Comparison of ENCODE assay signal across 21 mouse cellular contexts in genomic region chr2:137013151-137013550, GRCm38 (mm10).
DNase-seq lines count a peak whose midpoint lies in the region; ATAC-seq and TF ChIP-seq lines count a peak whose summit lies in the region.
"Had no signal": no experiment of that assay in that cellular context is flagged by ENCODE, and none has a peak within 500 bp of the region (broad histone marks: within the 10 kb centered on the region; RNA-seq: fewer than 3 reads in every experiment).

No protein-coding gene starts in this region.

- H3K4me2 ChIP-seq in kidney, embryonic 15.5 days, result no peak overlapping the region
- H3K4me2 ChIP-seq in liver, embryonic 16.5 days (ENCODE audit: low read depth, low read length), result no peak overlapping the region
- no peak overlapping the region for H3K4me2 ChIP-seq in liver, embryonic 11.5 days
- H3K4me2 ChIP-seq in intestine, embryonic 15.5 days (replicated peaks), result no peak overlapping the region
- H3K4me2 ChIP-seq in myocyte (ENCODE audit: low read depth), result no peak overlapping the region
- H3K4me2 ChIP-seq: embryonic facial prominence, embryonic 12.5 days; forebrain, embryonic 13.5 days; hindbrain, embryonic 14.5 days; limb, embryonic 13.5 days; midbrain, embryonic 12.5 days had no signal

- H3ac ChIP-seq in myocyte (ENCODE audit: control insufficient read depth, insufficient read length), result no peak overlapping the region

- DNase-seq in kidney, adult 11 months, result peak; percentile 12
- DNase-seq in liver, embryonic 11.5 days (ENCODE audit: low spot score), result no peak
- DNase-seq in hindbrain, embryonic 10.5 days (ENCODE audit: low spot score), result no peak
- DNase-seq: adrenal gland, postnatal 10 days; cerebellum, adult 2 months; cerebellum, postnatal 25 days; lung, postnatal 10 days; thymus, adult 2 months; thymus, postnatal 4 days had no signal

- no peaks in the 10 kb centered on the region for H3K79me2 ChIP-seq in myocyte (ENCODE audit: control insufficient read depth, insufficient read depth)

- no peaks in the 10 kb centered on the region for H3K36me3 ChIP-seq in kidney, embryonic 15.5 days
- H3K36me3 ChIP-seq in liver, embryonic 16.5 days (ENCODE audit: control insufficient read depth, insufficient read depth), result no peaks in the 10 kb centered on the region
- no peaks in the 10 kb centered on the region for H3K36me3 ChIP-seq in liver, embryonic 11.5 days (ENCODE audit: control insufficient read depth, insufficient read depth, low read length)
- H3K36me3 ChIP-seq in intestine, embryonic 15.5 days, result no peaks in the 10 kb centered on the region
- H3K36me3 ChIP-seq in myocyte (ENCODE audit: control insufficient read depth, insufficient read depth), result no peaks in the 10 kb centered on the region
- H3K36me3 ChIP-seq in hindbrain, embryonic 10.5 days, result no peaks in the 10 kb centered on the region
- H3K36me3 ChIP-seq: embryonic facial prominence, embryonic 12.5 days; limb, embryonic 13.5 days; midbrain, embryonic 12.5 days had no signal

- H3K27ac ChIP-seq in kidney, embryonic 15.5 days, result no peak overlapping the region
- no peak overlapping the region for H3K27ac ChIP-seq in liver, embryonic 16.5 days (ENCODE audit: low read length)
- H3K27ac ChIP-seq in liver, embryonic 11.5 days (ENCODE audit: low read depth, low read length), result no peak overlapping the region
- H3K27ac ChIP-seq in intestine, embryonic 15.5 days, result no peak overlapping the region
- no peak overlapping the region for H3K27ac ChIP-seq in hindbrain, embryonic 10.5 days
- H3K27ac ChIP-seq: embryonic facial prominence, embryonic 12.5 days; forebrain, embryonic 13.5 days; hindbrain, embryonic 14.5 days; limb, embryonic 13.5 days; midbrain, embryonic 12.5 days had no signal

- no peak overlapping the region for H3K9ac ChIP-seq in kidney, embryonic 15.5 days
- H3K9ac ChIP-seq in liver, embryonic 16.5 days (ENCODE audit: low read depth, low read length), result no peak overlapping the region
- H3K9ac ChIP-seq in liver, embryonic 11.5 days (ENCODE audit: low read depth, low read length), result no peak overlapping the region
- H3K9ac ChIP-seq in intestine, embryonic 15.5 days, result no peak overlapping the region
- H3K9ac ChIP-seq: embryonic facial prominence, embryonic 12.5 days; forebrain, embryonic 13.5 days; hindbrain, embryonic 14.5 days; limb, embryonic 13.5 days; midbrain, embryonic 12.5 days had no signal

- ATAC-seq in kidney, embryonic 15.5 days (replicated peaks; ENCODE audit: low FRiP score), result no peak
- ATAC-seq in liver, embryonic 16.5 days (ENCODE audit: low read depth), result peak; percentile 47; the same call in 1 of the 2 replicates
- ATAC-seq in liver, embryonic 11.5 days (replicated peaks; ENCODE audit: low FRiP score), result no peak
- ATAC-seq in intestine, embryonic 15.5 days, result peak; percentile 82
- ATAC-seq in erythroid progenitor cell, adult 5-6 weeks (replicated peaks; ENCODE audit: low FRiP score, poor library complexity, severe bottlenecking), result no peak
- ATAC-seq: forebrain, embryonic 13.5 days had no signal

- WGBS in kidney, embryonic 15.5 days, result 78% methylated on average over 3 of the region's 3 CpGs
- 70% methylated on average over 3 of the region's 3 CpGs for WGBS in liver, embryonic 16.5 days (ENCODE audit: insufficient replicate concordance)
- WGBS in liver, embryonic 11.5 days, result 80% methylated on average over 3 of the region's 3 CpGs
- WGBS in intestine, embryonic 15.5 days, result 82% methylated on average over 3 of the region's 3 CpGs
- 74% methylated on average over 3 of the region's 3 CpGs for WGBS in hindbrain, embryonic 10.5 days

- H3K4me3 ChIP-seq in kidney, embryonic 15.5 days (replicated peaks), result no peak overlapping the region
- H3K4me3 ChIP-seq in liver, embryonic 16.5 days (ENCODE audit: low read depth, low read length), result no peak overlapping the region
- no peak overlapping the region for H3K4me3 ChIP-seq in liver, embryonic 11.5 days (ENCODE audit: low read depth, low read length)
- no peak overlapping the region for H3K4me3 ChIP-seq in intestine, embryonic 15.5 days (replicated peaks)
- no peak overlapping the region for H3K4me3 ChIP-seq in myocyte
- H3K4me3 ChIP-seq in hindbrain, embryonic 10.5 days, result no peak overlapping the region
- H3K4me3 ChIP-seq: embryonic facial prominence, embryonic 12.5 days; erythroblast, embryonic 14.5 days; forebrain, embryonic 13.5 days; heart, adult 2 months; limb, embryonic 13.5 days; midbrain, embryonic 12.5 days had no signal

- no peaks in the 10 kb centered on the region for H3K9me3 ChIP-seq in kidney, embryonic 15.5 days (replicated peaks)
- H3K9me3 ChIP-seq in liver, embryonic 16.5 days (replicated peaks; ENCODE audit: control insufficient read depth, low read length), result no peaks in the 10 kb centered on the region
- H3K9me3 ChIP-seq in liver, embryonic 11.5 days (ENCODE audit: control insufficient read depth, low read length), result no peaks in the 10 kb centered on the region
- H3K9me3 ChIP-seq in intestine, embryonic 15.5 days, result no peaks in the 10 kb centered on the region
- H3K9me3 ChIP-seq in hindbrain, embryonic 10.5 days, result no peaks in the 10 kb centered on the region
- H3K9me3 ChIP-seq: embryonic facial prominence, embryonic 12.5 days; forebrain, embryonic 13.5 days; limb, embryonic 13.5 days; midbrain, embryonic 12.5 days had no signal

- TF ChIP-seq POLR2A in myocyte (IDR thresholded peaks at IDR 0.05; ENCODE audit: insufficient read length, low read depth), result no peak

- no peaks in the 10 kb centered on the region for H3K27me3 ChIP-seq in kidney, embryonic 15.5 days
- no peaks in the 10 kb centered on the region for H3K27me3 ChIP-seq in liver, embryonic 16.5 days (ENCODE audit: control insufficient read depth, insufficient read depth, low read depth, low read length)
- H3K27me3 ChIP-seq in liver, embryonic 11.5 days (replicated peaks; ENCODE audit: control insufficient read depth, insufficient read depth, low read length), result no peaks in the 10 kb centered on the region
- H3K27me3 ChIP-seq in intestine, embryonic 15.5 days (replicated peaks), result no peaks in the 10 kb centered on the region
- H3K27me3 ChIP-seq in myocyte (ENCODE audit: control insufficient read depth, insufficient read depth, insufficient read length), result no peaks in the 10 kb centered on the region
- no peaks in the 10 kb centered on the region for H3K27me3 ChIP-seq in hindbrain, embryonic 10.5 days (ENCODE audit: insufficient read depth, poor library complexity, severe bottlenecking)
- H3K27me3 ChIP-seq: embryonic facial prominence, embryonic 12.5 days; forebrain, embryonic 13.5 days; limb, embryonic 13.5 days; midbrain, embryonic 12.5 days had no signal

- no peaks in the 10 kb centered on the region for H3K4me1 ChIP-seq in kidney, embryonic 15.5 days
- H3K4me1 ChIP-seq in liver, embryonic 16.5 days (ENCODE audit: control insufficient read depth, low read depth, low read length), result no peaks in the 10 kb centered on the region
- H3K4me1 ChIP-seq in liver, embryonic 11.5 days (replicated peaks; ENCODE audit: control insufficient read depth, insufficient read depth, low read length), result no peaks in the 10 kb centered on the region
- no peaks in the 10 kb centered on the region for H3K4me1 ChIP-seq in intestine, embryonic 15.5 days (replicated peaks)
- H3K4me1 ChIP-seq in hindbrain, embryonic 10.5 days (replicated peaks), result peaks cover 22% of the 10 kb centered on the region
- H3K4me1 ChIP-seq: forebrain, embryonic 13.5 days; midbrain, embryonic 12.5 days had no signal

TF ChIP-seq in myocyte, 11 proteins besides CTCF, POLR2A, EP300 and RAD21:
- TF ChIP-seq CEBPB (IDR thresholded peaks at IDR 0.05; ENCODE audit: insufficient read depth, poor library complexity, severe bottlenecking), result 0 out of 2 replicates have a peak, but pooled peaks have one; percentile 6
- no peak for TF ChIP-seq REST (IDR thresholded peaks at IDR 0.05; ENCODE audit: insufficient read depth, insufficient read length)

Comparison
In these comparisons a context has a peak if more than half of its experiments do, and no peak if none do; other contexts are left out.
1. ATAC-seq: peak in liver, embryonic 16.5 days (single experiment) and intestine, embryonic 15.5 days (single experiment); none in kidney, embryonic 15.5 days (single experiment), liver, embryonic 11.5 days (single experiment) and erythroid progenitor cell, adult 5-6 weeks (single experiment).